Mouse (Mus musculus) right cerebral cortex, postnatal 10 days (tissue): ENCODE results near the gene Vgll4.
"Not testable (repeated sequence)": the region's sequence is repeated elsewhere in the genome, so short reads cannot be mapped to it uniquely, and the experiment has no call there.

Experiments
- DNase-seq, 2 experiments: peaks; one replicate each; pipeline ENCODE4 v3.0.0; 2021; ENCODE audit warnings: low spot score in 2 of 2

The Vgll4 gene

DNA sequence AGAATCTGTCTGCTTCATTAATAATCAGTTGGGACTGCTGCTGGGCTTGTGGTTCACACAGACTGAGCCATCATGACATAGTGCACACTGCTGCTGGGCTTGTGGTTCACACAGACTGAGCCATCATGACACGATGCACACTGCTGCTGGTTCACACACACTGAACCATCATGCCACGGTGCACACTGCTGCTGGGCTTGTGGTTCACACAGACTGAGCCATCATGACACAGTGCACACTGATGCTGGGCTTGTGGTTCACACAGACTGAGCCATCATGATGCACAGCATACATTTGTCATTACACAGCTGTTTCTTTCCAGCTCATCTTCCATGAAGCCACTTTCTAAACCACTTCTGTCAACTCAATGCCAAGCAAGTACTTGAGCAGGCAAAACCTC, 30.1 kb downstream of the Vgll4 start:
- DNase-seq, result no peak

DNA sequence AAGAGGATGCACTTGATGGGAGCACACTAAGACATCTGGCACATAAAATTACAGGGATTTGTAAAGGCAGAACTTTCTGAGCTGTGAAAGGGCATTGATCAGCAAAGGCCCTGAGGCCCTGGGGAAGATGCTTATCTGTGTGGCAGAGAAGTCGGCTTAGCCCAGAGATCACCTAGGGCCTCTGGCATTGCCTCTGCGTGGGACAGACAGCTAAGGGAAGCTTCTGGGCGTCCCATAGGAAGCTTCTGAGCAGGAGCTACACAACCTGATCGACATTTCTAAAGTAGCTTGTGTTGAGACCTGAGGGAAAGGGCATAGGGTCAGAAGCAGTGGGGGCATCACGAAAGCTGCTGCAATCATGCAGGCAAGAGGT, 32.9 kb downstream of the Vgll4 start:
- no peak for DNase-seq

DNA sequence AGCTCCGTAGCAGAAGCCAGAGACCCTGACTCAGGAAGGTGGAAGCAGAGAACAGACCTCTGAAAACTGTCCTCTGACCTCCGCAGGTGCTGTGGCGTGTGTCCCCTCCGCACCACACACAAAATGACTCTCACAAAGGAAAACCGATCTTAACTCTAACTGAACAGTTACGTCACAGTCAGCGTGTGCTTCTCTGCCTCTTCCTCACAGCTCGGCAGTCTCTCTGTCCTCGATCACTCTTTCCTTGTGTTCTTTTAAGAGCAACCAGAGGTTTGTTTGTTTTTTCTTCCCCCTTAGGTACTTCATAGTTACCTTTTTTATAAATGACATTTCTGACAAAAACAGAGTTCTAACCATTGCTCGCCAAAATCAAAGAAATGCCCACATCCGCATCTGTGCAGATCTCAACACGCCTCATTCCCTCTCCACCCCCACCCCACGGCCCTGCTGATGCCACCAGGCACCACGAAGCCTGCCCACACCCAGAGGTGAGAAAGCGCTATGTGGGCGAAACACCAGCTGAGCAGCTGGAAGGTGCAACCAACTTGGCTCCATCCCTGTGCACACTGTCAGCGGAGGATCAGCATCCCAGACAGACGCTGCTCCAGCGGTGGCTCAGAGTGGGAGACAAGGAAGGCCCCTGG, 33.4 kb downstream of the Vgll4 start:
- no peak for DNase-seq

DNA sequence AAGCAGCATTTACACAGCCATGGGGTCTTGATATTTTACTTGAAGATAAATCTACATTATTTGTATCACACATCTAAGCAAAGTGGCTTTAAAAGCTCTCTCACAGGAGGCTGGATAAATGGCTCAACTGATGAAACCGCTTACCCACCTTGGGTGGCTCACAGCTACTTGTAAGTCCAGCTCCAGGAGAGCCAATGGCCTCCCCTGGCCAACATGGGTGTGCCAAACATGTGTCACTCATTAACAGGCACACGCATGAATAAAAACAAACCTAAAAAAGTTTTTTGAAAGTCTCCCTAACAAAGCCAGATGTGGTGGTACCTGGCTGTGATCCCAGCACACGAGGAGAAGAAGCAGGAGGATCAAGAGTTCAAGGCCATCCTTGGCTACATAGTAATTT, 34.4 kb downstream of the Vgll4 start:
- no peak for DNase-seq

DNA sequence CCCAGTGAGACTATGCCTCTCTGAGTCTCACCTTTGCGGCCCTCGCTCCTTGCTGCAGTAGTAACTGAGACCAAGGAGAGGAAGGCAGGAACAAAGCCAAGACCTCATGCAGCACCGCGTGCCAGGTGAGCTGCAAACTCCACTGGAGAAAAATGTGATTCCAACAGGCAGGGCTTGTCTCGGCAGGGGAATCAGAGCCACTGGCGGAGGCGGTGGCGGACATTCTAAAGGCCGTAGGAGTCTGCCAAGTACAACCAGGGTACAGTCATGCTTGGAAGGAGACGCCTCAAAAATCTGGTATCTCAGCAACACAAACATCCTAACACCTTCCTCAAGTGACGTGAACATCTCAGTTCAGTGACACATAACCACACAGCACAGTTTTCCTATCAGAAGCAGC, 35.7 kb downstream of the Vgll4 start:
- DNase-seq, result no peak

DNA sequence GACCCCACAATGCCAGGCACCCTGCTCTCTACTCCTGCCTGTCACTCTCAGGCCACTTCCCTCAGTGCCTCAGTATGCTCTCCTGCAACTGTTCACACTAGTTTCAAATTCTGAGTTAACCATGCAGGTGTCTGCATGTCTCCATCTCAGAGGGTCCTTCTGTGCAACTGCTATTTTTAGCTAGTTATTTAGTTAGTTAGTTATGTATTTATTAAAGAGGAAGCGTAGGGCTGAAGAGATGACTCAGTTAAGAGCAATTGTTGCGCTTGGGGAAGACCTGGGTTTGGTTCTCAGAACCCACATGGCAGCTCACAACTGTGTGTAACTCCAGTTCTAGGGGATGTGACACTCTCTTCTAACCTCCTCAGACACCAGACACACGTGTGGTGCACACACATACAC, 36.8 kb downstream of the Vgll4 start:
- DNase-seq, result no peak

DNA sequence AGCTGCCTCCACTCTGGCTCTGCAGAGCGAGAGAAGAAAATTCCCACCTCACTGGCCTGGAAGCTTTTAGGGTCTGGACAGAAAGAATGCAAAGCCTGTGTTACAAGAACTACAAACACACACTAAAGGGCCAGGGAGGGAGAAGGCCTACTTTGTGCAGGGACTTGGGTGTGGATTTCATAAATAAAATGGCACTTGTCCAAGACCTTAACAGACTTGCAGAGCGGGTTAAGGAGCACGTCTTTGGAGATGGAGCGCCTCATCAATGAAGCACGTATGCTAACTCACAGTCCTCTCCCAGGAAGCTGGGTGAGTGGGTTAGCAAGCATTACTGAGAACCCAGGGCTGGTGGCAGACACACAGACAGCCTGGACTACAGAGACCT, 37.7 kb downstream of the Vgll4 start:
- no peak for DNase-seq

DNA sequence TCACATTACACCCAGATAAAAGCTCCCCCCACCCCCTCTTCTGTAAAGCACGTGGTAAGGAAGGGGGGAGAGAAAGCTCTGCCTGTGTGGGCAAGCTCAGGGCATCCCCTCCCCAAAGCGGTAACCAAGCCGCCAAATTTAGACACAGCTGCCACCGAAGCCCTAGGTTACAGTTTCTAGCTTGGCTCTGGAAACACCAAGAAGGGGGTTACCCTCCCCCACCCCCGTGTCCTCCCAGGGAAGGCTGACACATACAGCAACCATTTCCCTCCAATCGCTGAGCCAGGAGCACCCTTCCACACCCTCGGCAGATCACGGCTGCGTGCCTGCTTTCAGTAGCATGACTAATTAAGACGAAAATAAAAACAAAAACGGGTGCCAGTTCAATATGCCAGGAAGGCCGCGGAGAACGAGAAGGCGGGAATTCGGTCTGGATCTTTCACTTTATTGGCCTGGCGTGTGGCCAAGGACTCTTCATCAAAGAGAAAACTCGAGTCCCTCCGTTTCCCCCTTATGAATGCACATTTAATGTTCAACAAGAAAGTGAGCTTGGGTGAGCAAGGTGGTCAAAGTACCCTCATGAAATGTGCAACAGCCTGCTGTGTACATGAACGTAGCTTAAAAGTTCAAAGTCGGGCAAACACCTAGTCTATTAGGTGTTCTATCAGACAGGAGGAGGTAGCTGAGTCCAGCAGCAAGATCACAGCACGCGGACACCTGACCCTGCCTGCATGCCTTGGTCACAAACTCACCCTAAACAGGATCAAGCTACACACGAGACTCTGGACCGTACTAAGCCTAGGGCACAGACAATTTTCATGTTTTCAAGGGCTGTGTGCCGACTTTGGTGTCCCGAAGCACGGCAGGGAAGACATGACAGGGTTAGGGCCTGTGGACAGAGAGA, 38.3 kb downstream of the Vgll4 start:
- peak; percentile 60 for DNase-seq

DNA sequence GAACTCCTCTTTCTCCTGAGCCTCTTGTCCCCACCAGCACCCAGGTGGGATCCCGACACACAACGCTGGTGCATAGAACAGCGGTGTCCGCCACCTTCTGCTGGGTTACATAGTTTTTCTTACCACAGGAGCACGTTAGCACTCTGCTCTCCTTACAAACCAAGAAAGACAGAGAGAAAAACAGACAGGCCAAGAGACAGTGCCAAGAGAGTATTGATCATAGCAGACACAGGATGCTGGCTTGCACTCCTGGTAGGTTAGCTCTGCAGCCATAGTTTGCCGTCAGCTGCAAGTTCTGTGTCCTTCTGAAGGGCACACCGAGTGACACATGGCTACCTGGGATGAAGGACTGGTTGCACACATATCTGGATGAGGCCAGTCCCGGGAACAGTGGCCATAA, 39.1 kb downstream of the Vgll4 start:
- DNase-seq, result no peak

DNA sequence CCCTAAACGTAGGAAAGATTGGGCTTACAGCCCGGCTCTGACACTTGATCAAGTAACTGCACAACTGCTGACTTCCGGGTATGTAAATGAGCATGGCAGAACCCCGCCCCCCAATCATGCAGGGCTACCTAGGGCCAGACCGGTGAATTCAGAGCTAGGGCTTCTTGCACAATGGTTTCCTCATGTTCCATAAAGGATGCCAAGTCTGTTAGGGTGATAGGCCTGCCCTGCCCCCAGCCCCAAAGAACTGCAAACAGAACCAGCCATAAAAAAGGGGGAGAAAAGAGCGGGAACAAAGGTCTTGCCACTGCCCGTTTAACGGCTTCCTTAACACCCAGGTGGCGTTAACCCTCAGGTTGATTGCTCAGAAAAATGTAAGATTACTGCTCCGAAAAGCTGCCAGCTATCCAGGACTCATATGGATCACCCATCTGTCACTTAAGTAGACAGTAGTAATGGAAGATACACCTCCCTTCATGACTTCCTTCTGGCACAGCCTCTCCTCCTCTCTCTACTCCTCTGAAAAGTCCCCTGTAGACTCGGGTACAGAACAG, 39.7 kb downstream of the Vgll4 start:
- DNase-seq, result no peak

DNA sequence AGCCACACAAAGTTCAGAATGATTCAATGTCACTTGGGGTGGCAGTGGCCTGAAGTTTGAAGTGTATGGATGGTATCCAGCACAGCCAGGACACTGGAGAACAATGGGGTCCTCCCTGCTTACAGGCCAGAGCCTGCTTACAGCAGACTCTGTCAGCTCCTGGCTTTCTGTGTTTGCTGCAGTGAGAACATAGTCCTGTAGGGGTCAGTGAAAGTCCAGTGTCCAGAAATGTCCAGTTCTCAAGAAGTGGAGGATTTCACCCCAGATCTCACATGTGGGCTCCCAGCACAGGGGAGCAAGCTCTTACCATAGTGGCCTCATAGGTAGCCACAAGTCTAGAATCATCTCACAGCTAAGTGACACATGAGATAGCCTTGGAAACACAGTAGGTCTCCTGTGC, 40.4 kb downstream of the Vgll4 start:
- no peak for DNase-seq

DNA sequence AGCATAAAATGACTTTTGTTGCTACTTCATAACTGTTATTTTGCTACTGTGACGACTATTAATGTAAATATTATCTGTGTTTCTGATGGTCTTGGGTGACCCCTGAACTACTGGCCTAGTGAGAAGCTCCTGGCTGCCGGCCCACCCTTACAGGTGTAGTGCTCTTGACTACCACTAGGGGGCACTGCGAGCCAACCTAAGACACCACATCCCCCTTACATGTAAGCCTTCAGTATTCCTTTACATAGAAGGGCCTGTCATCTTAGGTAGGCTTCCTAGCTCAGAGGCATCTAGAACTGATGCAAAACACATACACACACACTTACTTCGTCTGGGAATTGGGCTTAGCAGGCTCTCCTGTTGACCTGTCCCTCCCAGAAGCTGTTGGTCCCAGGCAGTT, 41.3 kb downstream of the Vgll4 start:
- peak; percentile 69 to 70 for DNase-seq

DNA sequence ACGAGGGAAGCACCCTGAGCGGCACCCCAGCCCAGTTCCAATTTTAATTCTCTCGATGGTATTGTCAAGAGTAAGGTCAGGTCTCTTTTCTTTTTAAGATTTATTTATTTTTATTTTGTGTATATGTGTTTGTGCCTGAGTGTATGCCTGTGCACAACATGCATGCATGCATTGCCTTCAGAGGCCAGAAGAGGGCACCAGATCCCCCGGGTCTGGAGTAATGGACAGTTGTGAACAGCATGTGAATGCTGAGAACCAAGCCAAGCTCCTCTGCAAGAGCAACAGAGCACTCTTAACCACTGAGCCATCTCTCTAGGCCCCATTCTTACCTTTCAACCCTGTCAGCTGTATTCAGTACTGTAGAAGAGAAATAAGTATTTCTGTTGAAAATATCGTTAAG, 42.4 kb downstream of the Vgll4 start:
- no peak for DNase-seq

DNA sequence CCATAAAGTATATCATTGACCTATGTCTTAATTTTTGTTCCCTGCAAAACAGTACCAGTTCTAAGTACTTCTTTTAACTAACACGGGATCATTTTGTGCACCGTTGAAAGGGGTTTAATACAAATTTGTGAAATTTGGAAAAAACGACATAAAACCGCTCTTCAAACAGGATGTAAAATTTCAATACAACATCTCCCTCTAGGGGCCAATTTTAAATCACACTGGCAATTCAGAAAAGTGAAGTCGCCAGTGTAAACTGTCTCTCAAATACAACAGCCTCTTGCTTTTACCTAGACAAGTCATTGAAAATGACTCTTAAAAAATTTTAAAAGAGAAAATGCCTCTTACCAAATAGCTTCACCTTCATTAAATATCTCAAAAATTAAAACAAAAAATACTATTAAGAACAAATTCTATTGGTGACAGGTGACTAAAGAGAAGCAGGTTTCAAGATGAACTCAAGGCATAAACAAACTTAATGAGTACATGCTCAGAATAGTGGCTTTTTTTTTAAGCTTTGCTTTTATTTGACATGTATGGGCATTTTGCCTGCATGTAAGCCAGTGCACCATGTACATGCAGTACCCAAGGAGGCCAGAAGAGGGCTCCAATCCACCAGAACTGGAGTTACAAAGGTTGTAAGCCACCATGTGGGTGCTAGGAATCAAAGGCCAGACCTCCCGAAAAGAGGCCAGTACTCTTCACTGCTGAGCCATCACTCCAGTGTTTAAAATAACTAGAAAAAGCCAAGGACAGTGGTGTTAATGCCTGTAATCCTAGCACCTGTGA, 43.2 kb downstream of the Vgll4 start:
- DNase-seq, result peak in 1 of 2 experiments; percentile 60

DNA sequence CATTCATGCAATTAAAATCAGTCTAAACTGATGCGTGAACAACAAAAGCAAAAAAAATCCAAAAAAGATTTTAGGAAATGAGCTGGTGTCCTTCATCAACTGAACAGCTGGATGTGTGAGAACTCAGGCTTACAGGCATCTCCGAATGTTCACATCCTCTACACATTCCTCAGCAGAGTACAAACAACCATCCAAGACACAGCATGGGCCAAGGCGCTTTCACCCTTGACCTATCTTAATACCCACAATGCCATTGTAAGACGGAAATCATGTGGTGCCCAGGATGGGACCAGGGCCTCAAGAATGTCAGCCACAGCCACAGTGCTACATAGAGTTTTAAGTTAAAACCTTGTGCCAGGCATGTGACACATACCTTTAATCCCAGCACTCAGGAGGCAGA, 44.6 kb downstream of the Vgll4 start:
- no peak for DNase-seq

DNA sequence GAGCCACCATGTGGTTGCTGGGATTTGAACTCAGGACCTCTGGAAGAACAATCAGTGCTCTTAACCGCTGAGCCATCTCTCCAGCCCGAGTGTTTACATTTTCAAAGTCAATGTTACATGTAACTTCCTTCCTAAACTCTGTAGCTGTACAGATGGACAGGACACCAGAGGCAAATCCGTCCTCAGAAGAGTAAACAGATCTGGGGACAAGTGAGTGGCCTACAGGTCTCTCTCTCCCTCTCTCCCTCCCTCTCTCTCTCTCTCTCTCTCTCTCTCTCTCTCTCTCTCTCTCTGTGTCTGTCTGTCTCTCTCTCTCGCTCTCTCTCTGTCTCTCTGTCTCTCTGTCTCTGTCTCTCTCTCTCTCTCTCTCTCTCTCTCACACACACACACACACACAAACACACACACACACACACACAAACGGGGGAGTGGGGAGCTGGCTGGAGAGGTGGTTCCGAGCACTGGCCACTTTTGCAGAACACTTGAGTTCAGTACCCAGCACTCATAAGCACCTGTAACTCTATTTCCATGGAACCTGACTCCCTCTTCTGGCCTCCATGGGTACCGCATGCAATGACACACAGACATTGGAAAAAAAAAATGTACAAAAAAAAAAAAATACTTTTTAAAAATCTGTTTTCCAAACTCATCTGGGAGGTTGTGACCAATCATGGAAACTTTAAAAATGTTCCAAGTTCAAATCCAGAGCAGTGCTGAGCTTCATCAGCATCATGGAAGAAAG, 47.3 kb downstream of the Vgll4 start:
- DNase-seq, result not testable (repeated sequence)

DNA sequence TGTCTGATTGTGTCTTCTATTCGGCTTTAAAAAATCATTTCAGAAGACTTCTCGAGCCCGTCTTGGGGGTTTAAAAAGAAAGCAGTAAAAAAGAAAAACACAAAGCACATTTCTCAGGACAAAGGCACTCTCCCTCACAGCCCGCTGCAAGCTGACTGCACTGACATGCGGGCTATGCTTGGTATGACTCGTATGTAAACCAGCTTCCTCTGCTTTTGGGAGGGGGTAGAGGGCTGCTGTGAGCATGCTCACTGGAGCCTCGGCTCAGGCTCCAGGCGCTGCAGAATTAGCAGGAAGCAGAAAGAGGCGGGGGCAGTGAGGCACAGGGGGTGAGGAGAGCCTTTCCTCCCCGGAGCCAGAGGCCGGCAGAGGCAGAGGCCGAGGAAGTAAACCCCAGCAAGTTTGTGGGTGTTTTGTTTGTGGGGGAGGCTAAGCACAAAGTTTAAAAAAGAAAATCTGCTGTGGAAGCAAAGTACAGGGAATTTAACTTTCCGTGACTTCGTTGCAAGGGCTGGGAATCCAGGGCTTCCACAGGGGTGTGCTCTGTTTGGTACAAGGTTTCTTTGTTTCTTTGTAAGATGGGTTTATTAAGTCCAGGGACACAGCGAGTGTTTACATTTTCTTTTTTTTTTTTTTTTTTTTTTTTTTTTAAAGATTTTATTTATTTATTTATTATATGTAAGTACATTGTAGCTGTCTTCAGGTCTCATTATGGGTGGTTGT, 48.0 kb downstream of the Vgll4 start:
- peak; percentile 86 to 88 for DNase-seq

DNA sequence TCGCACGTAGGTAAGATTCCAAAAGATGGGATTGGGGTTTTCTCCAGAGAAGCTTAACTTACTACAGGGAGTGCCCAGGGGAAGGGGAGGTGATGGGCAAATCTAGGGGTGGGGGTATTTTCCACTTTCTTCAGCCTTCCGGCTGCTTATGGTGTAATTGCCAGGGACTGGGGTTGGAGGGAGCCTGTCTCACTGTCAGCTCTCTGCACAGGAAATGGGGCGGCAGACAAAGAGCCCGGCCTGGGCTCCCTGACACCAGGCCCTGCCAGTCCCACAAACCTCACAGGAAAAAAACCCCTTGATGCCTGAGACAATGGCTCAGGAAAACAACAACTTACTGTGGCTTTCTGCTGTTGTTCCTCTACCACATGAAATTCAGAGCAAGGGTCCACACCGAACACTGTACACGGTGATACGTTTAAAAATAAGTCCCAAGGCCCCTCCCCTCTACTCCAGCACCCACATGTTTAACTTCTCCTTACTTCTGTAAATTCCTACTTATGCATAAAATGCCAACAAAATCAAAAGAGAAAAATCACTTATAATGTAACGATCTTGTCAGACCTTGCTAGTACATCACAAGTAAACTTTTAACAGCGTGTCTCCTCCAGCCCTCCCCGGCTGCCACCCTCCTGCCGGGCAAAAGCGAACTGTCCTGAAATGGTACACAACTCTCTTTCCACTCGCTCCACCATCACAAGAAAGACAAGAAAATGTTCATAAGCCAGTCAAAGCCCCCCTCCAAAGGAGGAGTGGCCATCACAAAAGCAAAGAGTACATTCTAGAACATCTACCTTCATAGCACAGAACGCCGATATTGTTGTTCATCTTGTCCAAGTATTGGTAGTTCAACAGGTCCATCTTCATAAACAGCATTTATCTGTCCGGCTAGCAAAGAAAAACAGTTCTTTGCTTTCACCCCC, 49.0 kb downstream of the Vgll4 start:
- DNase-seq, result peak in 1 of 2 experiments; percentile 46

DNA sequence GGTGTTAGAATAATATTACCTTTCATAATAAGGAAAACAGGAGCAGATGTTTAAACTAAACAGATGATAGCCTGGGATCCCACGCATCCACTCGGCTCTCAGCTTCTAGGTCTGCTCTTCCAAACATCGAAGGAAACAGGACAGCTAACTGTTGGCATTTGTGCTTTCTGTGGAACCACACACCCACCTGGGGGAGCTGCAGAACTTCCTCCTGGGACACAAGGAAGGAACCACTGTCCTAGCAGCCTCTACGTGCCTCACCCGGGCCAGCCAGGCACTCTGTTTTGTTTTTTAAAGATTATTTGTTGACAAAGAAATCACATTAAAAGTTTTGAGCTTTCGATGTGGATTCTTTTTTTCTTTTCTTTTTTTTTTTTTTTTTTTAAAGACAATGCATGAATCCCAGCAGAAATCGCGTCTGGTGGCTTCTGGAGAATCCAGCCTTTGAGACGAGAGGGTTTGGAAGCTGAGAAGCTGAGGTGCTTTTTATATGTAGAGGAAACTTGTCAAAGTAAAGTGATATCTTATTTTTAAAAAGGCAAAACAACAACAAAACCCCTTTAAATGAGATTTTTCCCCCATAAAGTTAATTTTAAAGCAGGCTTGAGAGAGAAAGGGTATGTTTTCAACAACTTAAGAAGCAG, 50.0 kb downstream of the Vgll4 start:
- DNase-seq, result no peak
